Mouse (Mus musculus) MEL (cell line): ENCODE measurements at regions not wholly inside any gene's neighbourhood (a gene's known extent, or its start where the extent isn't known, plus 50 kb on each side); places are given as distances from the start of the nearest gene placed in this dataset.

Experiments used
- DNase-seq: peaks from one replicate; pipeline ENCODE4 v3.0.0; 2011; ENCODE audit warnings: low read depth, low spot score
- H3K27ac ChIP-seq: 2 replicates; pipeline ENCODE4 v1.5.1; 2012; ENCODE audit warnings: low read depth, mild to moderate bottlenecking, control low read depth, low read length, moderate library complexity; ENCODE audit not compliant: control insufficient read depth
- H3K27me3 ChIP-seq, 2 experiments: fragments of 150-350 bp in 1 of 2; sonication (generic) in 1 of 2; 2 replicates each; pipeline ENCODE4 v1.6.1; 2012; ENCODE audit warnings: low read length in 2 of 2, mild to moderate bottlenecking in 2 of 2, improper control_type of control experiment in 1 of 2, moderate library complexity in 1 of 2; ENCODE audit not compliant: insufficient read depth in 2 of 2, control insufficient read depth in 1 of 2
- H3K36me3 ChIP-seq, 2 experiments: 2 replicates each; pipeline ENCODE4 v1.6.1; 2012 to 2014; ENCODE audit warnings: low read length in 2 of 2, improper control_type of control experiment in 1 of 2, inconsistent platforms in 1 of 2, mild to moderate bottlenecking in 1 of 2; ENCODE audit not compliant: insufficient read depth in 2 of 2, control insufficient read depth in 1 of 2
- H3K4me1 ChIP-seq, 2 experiments: fragments of 150-350 bp in 1 of 2; sonication (generic) in 1 of 2; 2 replicates each; pipeline ENCODE4 v1.6.1; 2012; ENCODE audit warnings: low read length in 2 of 2, improper control_type of control experiment in 1 of 2, mild to moderate bottlenecking in 1 of 2; ENCODE audit not compliant: insufficient read depth in 2 of 2, control insufficient read depth in 1 of 2
- H3K4me3 ChIP-seq, 2 experiments: fragments of 150-350 bp in 1 of 2; sonication (generic) in 1 of 2; 2 replicates each; pipeline ENCODE4 v1.5.1; 2012; ENCODE audit warnings: low read depth in 2 of 2, low read length in 2 of 2, mild to moderate bottlenecking in 2 of 2, moderate library complexity in 2 of 2, control low read depth in 1 of 2, improper control_type of control experiment in 1 of 2; ENCODE audit not compliant: control insufficient read depth in 1 of 2, insufficient read depth in 1 of 2
- H3K79me2 ChIP-seq: 2 replicates; pipeline ENCODE4 v1.6.1; 2012; ENCODE audit warnings: mild to moderate bottlenecking, low read length, moderate library complexity; ENCODE audit not compliant: control insufficient read depth, poor library complexity, insufficient read depth
- H3K9ac ChIP-seq: 2 replicates; pipeline ENCODE4 v1.6.1; 2012; ENCODE audit warnings: low read depth, mild to moderate bottlenecking, control low read depth, low read length, moderate library complexity; ENCODE audit not compliant: control insufficient read depth, poor library complexity, severe bottlenecking
- H3K9me3 ChIP-seq: fragments of 150-350 bp; sonication (generic); replicated peaks from 2 replicates; pipeline ENCODE4 v1.6.1; 2012; ENCODE audit warnings: mild to moderate bottlenecking, low read length, improper control_type of control experiment, moderate library complexity; ENCODE audit not compliant: insufficient read depth
- BHLHE40 ChIP-seq: IDR thresholded peaks from 2 replicates; pipeline ENCODE4 v1.6.1; 2012; ENCODE audit warnings: low read depth, mild to moderate bottlenecking, inconsistent platforms, low read length, improper control_type of control experiment, borderline replicate concordance
- CHD2 ChIP-seq: IDR thresholded peaks from 2 replicates; pipeline ENCODE4 v1.6.1; 2011; ENCODE audit warnings: low read length, improper control_type of control experiment
- CTCF ChIP-seq, 3 experiments: IDR thresholded peaks in 2 of 3; conservative IDR thresholded peaks in 1 of 3; 2 replicates each; pipeline ENCODE4 v1.5.1; 2011 to 2012; ENCODE audit warnings: low read length in 3 of 3, low read depth in 2 of 3, mild to moderate bottlenecking in 2 of 3, improper control_type of control experiment in 1 of 3, inconsistent platforms in 1 of 3, mixed read lengths in 1 of 3, moderate library complexity in 1 of 3; ENCODE audit not compliant: control insufficient read depth in 1 of 3, insufficient read depth in 1 of 3, poor library complexity in 1 of 3, severe bottlenecking in 1 of 3
- GABPA ChIP-seq: IDR thresholded peaks from 2 replicates; pipeline ENCODE4 v1.6.1; 2012; ENCODE audit warnings: low read depth, mild to moderate bottlenecking, inconsistent platforms, low read length, improper control_type of control experiment, moderate library complexity
- HCFC1 ChIP-seq: IDR thresholded peaks from 2 replicates; pipeline ENCODE4 v1.6.1; 2012; ENCODE audit warnings: low read depth, mild to moderate bottlenecking, inconsistent platforms, low read length, improper control_type of control experiment, moderate library complexity
- JUND ChIP-seq: IDR thresholded peaks from 2 replicates; pipeline ENCODE4 v1.6.1; 2011; ENCODE audit warnings: low read depth, mild to moderate bottlenecking, improper control_type of control experiment, low read length
- MAZ ChIP-seq: IDR thresholded peaks from 2 replicates; pipeline ENCODE4 v1.6.1; 2012; ENCODE audit warnings: low read depth, mild to moderate bottlenecking, inconsistent platforms, low read length, improper control_type of control experiment
- MYB ChIP-seq: IDR thresholded peaks from 2 replicates; pipeline ENCODE4 v1.6.1; 2011; ENCODE audit warnings: mild to moderate bottlenecking, low read depth, low read length, improper control_type of control experiment
- MYC ChIP-seq: IDR thresholded peaks from 2 replicates; pipeline ENCODE4 v1.6.1; 2011; ENCODE audit warnings: low read depth, mild to moderate bottlenecking, low read length, improper control_type of control experiment, moderate library complexity
- NRF1 ChIP-seq: IDR thresholded peaks from 2 replicates; pipeline ENCODE4 v1.6.1; 2014; ENCODE audit warnings: low read depth, mild to moderate bottlenecking, inconsistent platforms, low read length, improper control_type of control experiment, moderate library complexity; ENCODE audit not compliant: poor library complexity, insufficient read depth, severe bottlenecking
- RAD21 ChIP-seq: IDR thresholded peaks from 2 replicates; pipeline ENCODE4 v1.6.1; 2011; ENCODE audit warnings: mild to moderate bottlenecking, low read depth, low read length, improper control_type of control experiment
- SIN3A ChIP-seq: IDR thresholded peaks from 2 replicates; pipeline ENCODE4 v1.6.1; 2012; ENCODE audit warnings: low read length, improper control_type of control experiment, inconsistent platforms
- TAL1 ChIP-seq: IDR thresholded peaks from 2 replicates; pipeline ENCODE4 v1.6.1; 2012; ENCODE audit warnings: mild to moderate bottlenecking, inconsistent platforms, low read length, moderate library complexity, mixed read lengths
- TCF12 ChIP-seq: IDR thresholded peaks from 2 replicates; pipeline ENCODE4 v1.6.1; 2014; ENCODE audit warnings: low read depth, mild to moderate bottlenecking, inconsistent platforms, low read length, improper control_type of control experiment, moderate library complexity
- UBTF ChIP-seq: IDR thresholded peaks from 2 replicates; pipeline ENCODE4 v1.6.1; 2012; ENCODE audit warnings: low read depth, mild to moderate bottlenecking, inconsistent platforms, low read length, improper control_type of control experiment, moderate library complexity, borderline replicate concordance; ENCODE audit not compliant: insufficient read depth
- ZKSCAN1 ChIP-seq: IDR thresholded peaks from 2 replicates; pipeline ENCODE4 v1.6.1; 2012; ENCODE audit warnings: low read depth, mild to moderate bottlenecking, inconsistent platforms, low read length, improper control_type of control experiment, moderate library complexity
- ZMIZ1 ChIP-seq: IDR thresholded peaks from 2 replicates; pipeline ENCODE4 v1.6.1; 2012; ENCODE audit warnings: low read depth, mild to moderate bottlenecking, inconsistent platforms, low read length, improper control_type of control experiment, moderate library complexity
- ZNF384 ChIP-seq: IDR thresholded peaks from 2 replicates; pipeline ENCODE4 v1.6.1; 2012; ENCODE audit warnings: low read depth, mild to moderate bottlenecking, inconsistent platforms, low read length, improper control_type of control experiment

- no peak for DNase-seq
- Histone ChIP-seq H3K4me1 (no peaks in the 10 kb centered on the region), H3K79me2 (no peaks in the 10 kb centered on the region), H3K4me3 (no peak overlapping the region), H3K27ac (no peak overlapping the region), H3K27me3 (no peaks in the 10 kb centered on the region), H3K36me3 (no peaks in the 10 kb centered on the region), H3K9ac (no peak overlapping the region), H3K9me3 (no peaks in the 10 kb centered on the region)
- no peak for TF ChIP-seq NRF1
- TF ChIP-seq CHD2 = no peak
- no peak for TF ChIP-seq ZKSCAN1
- no peak for TF ChIP-seq BHLHE40
- TF ChIP-seq HCFC1 = no peak
- no peak for TF ChIP-seq RAD21
Measured at GRCm38 (mm10) chr2:148506966-148507365, 63.6 kb upstream of the Cd93 start.

DNA sequence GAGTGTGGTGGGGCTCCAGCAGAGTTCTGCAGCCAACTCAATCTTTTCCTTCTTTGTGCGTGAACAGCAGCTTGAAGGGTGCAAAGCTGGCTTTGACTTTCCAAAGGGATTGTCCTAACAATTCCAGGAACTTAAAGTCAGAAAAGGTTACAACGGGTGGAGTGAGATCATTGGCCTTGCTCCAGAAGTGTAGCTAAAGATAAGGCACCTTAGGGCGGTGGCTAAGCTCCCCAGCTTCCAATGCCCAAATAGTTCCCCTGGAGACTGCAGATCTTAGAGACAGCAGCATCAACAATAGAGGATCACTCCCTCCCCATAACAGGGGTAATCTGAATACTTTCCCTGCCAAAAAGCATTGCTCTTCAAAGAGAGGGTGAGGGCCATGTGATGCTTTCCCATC lies 62.3 kb upstream of the Cd93 start:
- H3K27ac ChIP-seq = no peak overlapping the region
- no peaks in the 10 kb centered on the region for H3K4me1 ChIP-seq
- no peak for TF ChIP-seq TAL1
- no peak for TF ChIP-seq GABPA
- TF ChIP-seq CTCF (IDR thresholded peaks at IDR 0.05 in 2 of 3, conservative IDR thresholded peaks at IDR 0.05 in 1 of 3; ENCODE audit: control insufficient read depth in 1 of 3, insufficient read depth in 1 of 3, low read depth in 2 of 3, low read length in 3 of 3, poor library complexity in 1 of 3, severe bottlenecking in 1 of 3) = no peak
- TF ChIP-seq TCF12 = no peak
- no peak for TF ChIP-seq MYC
- TF ChIP-seq RAD21 = no peak
- TF ChIP-seq ZNF384 = no peak
- no peak for TF ChIP-seq ZMIZ1
- no peak for TF ChIP-seq SIN3A
- TF ChIP-seq MYB = no peak
- no peak for TF ChIP-seq ZKSCAN1
- TF ChIP-seq NRF1 = no peak
- TF ChIP-seq UBTF = no peak
- no peak for TF ChIP-seq MAZ
- no peak for TF ChIP-seq JUND
- H3K36me3 ChIP-seq = no peaks in the 10 kb centered on the region
- H3K9ac ChIP-seq = no peak overlapping the region
- H3K27me3 ChIP-seq = no peaks in the 10 kb centered on the region
- no peaks in the 10 kb centered on the region for H3K79me2 ChIP-seq
- H3K9me3 ChIP-seq = no peaks in the 10 kb centered on the region
- DNase-seq = peak; percentile 2
- H3K4me3 ChIP-seq = no peak overlapping the region
